Mouse (Mus musculus): Measurements from ENCODE around the gene Ctps.
"Not testable (repeated sequence)": the region's sequence is repeated elsewhere in the genome, so short reads cannot be mapped to it uniquely, and the experiment has no call there.

Gene Ctps

DNA sequence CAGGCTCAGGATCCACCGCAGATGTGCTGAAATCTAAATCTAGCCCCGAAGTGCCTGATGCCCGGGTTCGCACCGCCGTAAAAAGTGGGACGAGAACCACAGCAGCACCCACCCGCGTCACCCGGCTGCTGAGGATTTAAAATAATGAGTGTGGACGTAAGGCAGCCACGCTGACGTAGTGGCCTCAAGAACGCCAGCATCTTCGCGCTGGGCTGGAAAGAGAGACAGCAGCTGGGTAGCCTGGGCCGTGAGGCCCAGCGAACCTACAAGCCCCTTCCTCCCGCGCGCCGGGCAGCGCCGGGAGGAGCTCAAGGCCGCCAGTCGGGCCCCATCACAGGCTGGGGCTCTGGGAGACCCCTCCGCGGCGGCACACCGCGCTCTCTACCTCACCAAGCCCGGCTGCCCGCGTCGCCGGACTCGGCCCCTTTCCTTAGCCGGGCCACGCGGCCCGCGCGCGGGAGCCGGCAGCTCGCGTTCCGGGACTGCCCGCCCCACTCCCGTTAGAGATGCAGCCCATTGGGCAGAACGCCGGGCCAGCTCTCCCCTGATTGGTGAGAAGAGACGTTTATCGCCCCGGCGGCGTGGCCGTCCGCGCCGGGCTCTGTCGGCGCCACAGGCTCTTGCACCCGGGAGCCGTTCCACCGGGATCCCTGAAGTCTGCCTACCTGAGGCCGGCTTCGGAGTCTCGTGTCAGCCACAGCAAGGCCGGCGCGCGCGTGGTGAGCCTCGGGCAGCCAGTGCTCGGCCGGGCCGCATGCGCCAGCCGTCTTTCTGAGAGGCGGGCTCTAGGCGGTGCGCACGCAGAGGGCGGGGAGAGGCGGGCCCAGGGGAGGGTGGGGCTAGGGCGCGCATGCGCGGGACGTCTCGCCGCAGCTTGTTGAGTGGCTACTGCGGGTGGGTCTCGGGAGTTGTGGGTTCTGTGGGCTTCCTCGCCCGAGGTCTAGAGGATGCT lies at the start of gene Ctps:
Ctps (minus strand) TSS at position 791 of the 952 bp plus-strand sequence.
- DNase-seq (ENCODE audit: low spot score in 2 of 2): peak; percentile 90 to 95

DNA sequence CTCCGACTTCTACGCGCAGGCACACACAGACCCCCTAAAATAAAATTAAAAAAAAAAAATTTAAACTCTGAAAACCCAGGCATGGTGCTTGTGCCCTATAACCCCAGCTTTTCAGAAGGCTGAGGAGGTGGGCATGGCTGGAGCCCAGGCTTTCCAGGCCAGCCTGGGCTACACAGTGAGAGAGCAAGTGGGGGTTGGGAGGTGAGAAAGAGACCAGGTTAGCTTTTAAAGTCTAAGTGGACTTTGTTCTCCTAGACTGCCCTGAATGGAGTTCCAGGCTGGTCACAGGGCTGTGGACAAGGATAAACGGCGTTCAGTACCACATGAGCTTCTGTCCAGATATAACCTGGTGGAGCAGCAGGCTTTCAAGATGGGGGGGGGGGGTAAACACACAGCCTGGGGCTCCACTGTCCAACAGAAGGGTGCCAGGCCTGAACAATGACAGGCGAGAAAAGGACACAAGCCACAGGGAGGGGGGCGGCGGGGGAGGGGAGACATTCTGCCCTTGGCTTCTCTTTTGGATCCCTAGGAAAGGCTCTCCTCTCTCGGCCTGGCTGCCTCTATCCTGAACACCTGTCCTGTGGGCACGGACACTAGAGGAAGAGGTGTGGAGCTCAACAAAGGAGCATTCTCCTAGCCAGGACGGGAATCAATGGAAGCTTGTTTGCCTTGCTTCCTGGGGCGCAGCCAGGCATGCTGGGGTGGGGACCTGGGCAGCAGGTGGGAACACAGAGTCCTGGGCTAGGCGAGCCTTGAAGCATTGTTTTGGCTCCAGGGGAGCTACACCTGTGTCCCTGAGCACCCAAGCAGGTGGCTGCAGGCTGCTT lies 46.3 kb upstream of the Ctps start:
- DNase-seq (ENCODE audit: low spot score in 2 of 2): no peak

- DNase-seq (ENCODE audit: low spot score in 2 of 2): peak in 1 of 2 experiments; percentile 19
These were observed 45.5 kb upstream of the Ctps start for GRCm38 (mm10) chr4:120615528-120616081.

DNA sequence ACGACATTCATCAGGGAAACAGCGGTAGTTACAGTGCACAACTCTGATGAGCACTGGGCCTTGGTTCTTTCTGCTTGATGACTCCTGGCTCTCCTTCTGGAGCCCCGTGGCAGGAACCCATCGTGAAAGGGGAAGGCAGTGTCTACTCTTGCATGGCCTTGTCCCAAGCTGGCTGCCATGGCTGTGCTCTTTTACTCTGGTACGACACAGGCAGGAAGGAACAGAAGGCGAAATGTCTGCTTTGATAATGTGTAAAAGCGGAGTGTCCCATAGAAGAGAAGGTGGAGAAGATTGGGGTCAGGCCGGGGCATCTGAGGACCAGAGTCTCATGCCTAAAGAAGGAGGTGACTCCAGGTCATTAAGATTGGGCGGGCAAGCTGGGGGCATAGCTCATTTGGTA lies 44.6 kb upstream of the Ctps start:
- DNase-seq (ENCODE audit: low spot score in 2 of 2): no peak

DNA sequence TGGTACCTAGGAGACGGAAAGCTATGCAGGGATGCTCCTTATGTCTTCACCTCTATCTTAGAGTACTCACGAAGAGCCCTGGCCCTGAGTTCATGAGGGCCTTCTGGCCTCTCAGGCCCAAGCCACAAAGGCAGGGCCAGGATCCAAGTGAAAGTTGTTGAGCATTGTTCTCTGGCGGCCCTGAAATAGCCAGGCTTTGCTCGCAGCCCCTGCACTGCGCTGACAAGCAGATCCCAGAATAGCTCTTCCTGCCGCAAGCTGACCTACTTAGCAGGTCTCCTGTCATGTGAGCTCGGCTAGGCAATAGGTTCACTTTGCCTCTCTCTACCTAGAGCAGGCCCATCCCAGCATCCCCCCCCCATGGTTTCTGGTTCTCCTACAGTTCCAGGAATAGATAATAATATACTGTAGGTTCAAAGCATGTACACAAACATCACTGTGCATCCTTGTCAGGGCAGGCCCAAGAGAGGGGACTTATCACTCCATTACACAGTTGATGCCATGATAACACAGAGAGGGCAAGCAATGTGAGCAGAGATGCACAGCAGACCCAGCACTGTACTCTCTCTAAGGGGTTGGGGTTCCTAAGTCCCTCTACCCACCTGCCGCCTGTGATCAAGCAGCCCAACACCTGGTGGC lies 43.7 kb upstream of the Ctps start:
- peak in 1 of 2 experiments; percentile 15 for DNase-seq (ENCODE audit: low spot score in 2 of 2)

- DNase-seq (ENCODE audit: low spot score in 2 of 2): no peak
These were observed 42.4 kb upstream of the Ctps start for GRCm38 (mm10) chr4:120612304-120613080.

GRCm38 (mm10) chr4:120611005-120611404 lies 40.9 kb upstream of the Ctps start:
- DNase-seq (ENCODE audit: low spot score in 2 of 2): no peak

- no peak for DNase-seq (ENCODE audit: low spot score in 2 of 2)
These were observed 36.9 kb upstream of the Ctps start for GRCm38 (mm10) chr4:120606941-120607340.

GRCm38 (mm10) chr4:120602669-120603068 lies 32.6 kb upstream of the Ctps start:
- no peak for DNase-seq (ENCODE audit: low spot score in 2 of 2)

DNA sequence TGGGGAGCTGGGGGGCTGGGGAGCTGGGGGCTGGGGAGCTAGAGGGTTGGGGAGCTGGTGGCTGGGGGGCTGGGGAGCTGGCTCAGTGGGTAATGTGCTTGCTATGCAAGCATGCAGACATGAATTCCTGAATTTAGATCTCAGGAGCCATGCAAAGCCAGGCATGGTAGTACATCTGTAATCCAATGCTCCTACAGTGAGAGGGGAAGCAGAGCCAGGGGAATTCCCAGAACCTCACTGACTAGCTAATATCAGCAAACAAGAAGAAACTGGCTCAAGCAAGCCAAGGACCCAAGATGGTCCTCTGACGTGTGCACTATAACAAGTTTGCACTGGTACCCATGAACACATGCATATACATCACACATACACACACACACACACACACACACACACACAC lies 31.7 kb upstream of the Ctps start:
- no peak for DNase-seq (ENCODE audit: low spot score in 2 of 2)

GRCm38 (mm10) chr4:120598922-120599321 lies 28.8 kb upstream of the Ctps start:
- DNase-seq (ENCODE audit: low spot score in 2 of 2): no peak

- DNase-seq (ENCODE audit: low spot score in 2 of 2): not testable (repeated sequence)
These were observed 26.1 kb upstream of the Ctps start for GRCm38 (mm10) chr4:120596210-120596609.

DNA sequence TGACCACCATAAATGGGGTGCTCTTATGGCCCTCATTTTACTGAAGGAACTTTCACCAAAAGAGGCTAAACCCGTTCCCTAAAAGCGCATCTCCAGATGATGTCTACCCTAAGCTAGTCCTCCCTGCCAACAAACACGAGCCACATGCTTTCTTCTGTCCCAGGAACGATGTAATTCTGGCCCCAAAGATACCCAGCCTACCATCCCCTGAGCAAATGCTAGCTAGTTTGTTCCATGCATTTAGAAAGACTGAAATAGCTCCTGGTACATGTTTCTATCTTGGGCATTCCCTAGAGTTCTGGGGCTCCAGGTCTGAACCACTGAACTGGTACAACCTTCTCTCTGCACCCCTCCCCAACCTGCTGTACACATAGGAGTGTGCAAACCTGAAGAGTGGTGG lies 20.9 kb upstream of the Ctps start:
- DNase-seq (ENCODE audit: low spot score in 2 of 2): no peak

- peak in 1 of 2 experiments; percentile 54 for DNase-seq (ENCODE audit: low spot score in 2 of 2)
These were observed 19.8 kb upstream of the Ctps start for GRCm38 (mm10) chr4:120589815-120590422.

GRCm38 (mm10) chr4:120589070-120589469 lies 19.0 kb upstream of the Ctps start:
- DNase-seq (ENCODE audit: low spot score in 2 of 2): no peak

GRCm38 (mm10) chr4:120588445-120588844 lies 18.4 kb upstream of the Ctps start, which contains the start of gene Gm8439:
Gene Gm8439, plus strand, starts transcription at chr4:120588745.
- DNase-seq (ENCODE audit: low spot score in 2 of 2): no peak

GRCm38 (mm10) chr4:120586986-120587385 lies 16.9 kb upstream of the Ctps start:
- no peak for DNase-seq (ENCODE audit: low spot score in 2 of 2)

DNA sequence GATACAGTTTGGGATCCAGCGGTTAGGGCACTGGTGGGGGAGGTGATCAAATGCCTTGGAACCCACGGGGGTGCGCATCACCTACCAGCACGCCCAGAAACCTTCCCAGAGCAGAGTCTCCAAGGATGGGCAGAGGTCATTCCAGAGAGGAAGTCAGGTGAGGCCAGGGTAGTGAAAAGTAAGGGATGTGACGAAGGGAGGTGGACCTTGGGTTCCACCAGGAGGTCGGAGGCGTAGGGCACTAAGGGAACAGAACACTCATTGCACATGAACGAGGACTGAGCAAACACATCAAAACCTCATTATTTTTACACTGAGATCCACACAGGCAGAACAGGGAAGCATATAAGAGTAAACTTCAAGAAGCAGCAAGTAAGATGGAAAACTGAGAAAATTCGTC lies 11.6 kb upstream of the Ctps start:
- no peak for DNase-seq (ENCODE audit: low spot score in 2 of 2)

DNA sequence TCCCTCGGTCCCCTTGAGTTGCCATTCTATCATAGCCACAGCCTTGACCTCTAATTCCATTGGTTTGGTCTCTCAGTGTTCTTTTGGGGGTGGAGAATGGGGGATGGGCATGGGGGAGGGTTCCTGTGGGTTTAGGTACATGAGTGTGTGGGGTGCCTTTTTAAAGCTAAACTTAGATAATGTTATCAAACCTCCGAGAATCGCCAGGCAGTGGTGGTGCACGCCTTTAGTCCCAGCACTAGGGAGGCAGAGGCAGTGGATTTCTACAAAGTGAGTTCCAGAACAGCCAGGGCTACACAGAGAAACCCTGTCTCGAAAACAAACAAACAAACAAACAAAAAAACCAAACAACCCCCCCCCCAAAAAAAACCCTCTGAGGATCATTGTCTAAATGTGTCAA lies 10.8 kb upstream of the Ctps start:
- DNase-seq (ENCODE audit: low spot score in 2 of 2): no peak

DNA sequence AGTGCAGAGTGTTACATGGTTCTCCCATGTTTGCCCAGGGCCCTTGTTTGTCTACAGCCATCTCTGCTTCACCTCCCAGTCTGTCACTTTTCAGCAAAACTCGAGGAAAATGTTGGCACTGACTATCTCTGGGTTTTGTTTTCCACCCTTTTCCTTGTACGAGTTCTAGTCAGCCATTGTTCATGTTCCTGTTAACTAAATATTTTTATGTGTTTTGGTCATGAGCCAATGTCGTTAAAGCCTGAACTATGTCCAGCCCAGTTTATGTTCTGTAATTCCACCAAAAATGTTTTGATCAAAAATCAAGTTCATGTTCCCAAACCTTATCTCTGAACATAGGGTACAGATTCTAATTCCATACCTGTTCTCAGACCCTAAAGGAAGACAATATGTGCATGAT lies 1.6 kb upstream of the Ctps start:
- DNase-seq (ENCODE audit: low spot score in 2 of 2): no peak

All from cerebellum, postnatal 4 days (tissue).